Mouse (Mus musculus) hindbrain, postnatal 0 days (tissue): ENCODE data around the gene Frmpd2. TPM values are rescaled to one million over a fixed set of nuclear protein-coding genes. Genes with fewer than 3 reads are reported as not detected.
A peak's percentile ranks its signal among the peaks of the same experiment; 100 is the strongest.

Experiments used
- ATAC-seq: fragments of 200-750 bp; cut with Nextera tagmentation; 2 replicates; pipeline ENCODE4 v1.8.0; 2017; ENCODE audit warnings: mild to moderate bottlenecking, moderate TSS enrichment, moderate library complexity
- DNase-seq: peaks from one replicate; pipeline ENCODE4 v3.0.0-alpha.2; 2015; ENCODE audit warnings: low spot score
- H3K27ac ChIP-seq: fragments of 300-500 bp; sonication (generic); 2 replicates; pipeline ENCODE4 v1.5.1; 2014; ENCODE audit warnings: mild to moderate bottlenecking
- H3K27me3 ChIP-seq: fragments of 300-500 bp; sonication (generic); 2 replicates; pipeline ENCODE4 v1.6.1; 2014; ENCODE audit warnings: low read length, mixed read lengths; ENCODE audit not compliant: insufficient read depth
- H3K36me3 ChIP-seq: fragments of 300-500 bp; sonication (generic); 2 replicates; pipeline ENCODE4 v1.6.1; 2014; ENCODE audit warnings: low read length, mixed read lengths; ENCODE audit not compliant: insufficient read depth
- H3K4me1 ChIP-seq: fragments of 300-500 bp; sonication (generic); 2 replicates; pipeline ENCODE4 v1.6.1; 2014; ENCODE audit warnings: antibody characterized with exemption, low read length, mixed read lengths; ENCODE audit not compliant: insufficient read depth
- H3K4me2 ChIP-seq: fragments of 300-500 bp; sonication (generic); 2 replicates; pipeline ENCODE4 v1.6.1; 2014; ENCODE audit warnings: low read depth, mild to moderate bottlenecking, low read length, moderate library complexity, mixed read lengths
- H3K4me3 ChIP-seq: fragments of 300-500 bp; sonication (generic); 2 replicates; pipeline ENCODE4 v1.5.1; 2014; ENCODE audit warnings: low read length
- H3K9ac ChIP-seq: fragments of 300-500 bp; sonication (generic); replicated peaks from 2 replicates; pipeline ENCODE4 v1.6.1; 2014; ENCODE audit warnings: mild to moderate bottlenecking, low read length, moderate library complexity, mixed read lengths
- H3K9me3 ChIP-seq: fragments of 300-500 bp; sonication (generic); 2 replicates; pipeline ENCODE4 v1.6.1; 2016; ENCODE audit warnings: low read length, mixed read lengths
- CTCF ChIP-seq: IDR thresholded peaks from 2 replicates; pipeline ENCODE4 v1.5.1; 2016; ENCODE audit warnings: antibody characterized with exemption, control low read depth, low read depth
- WGBS: fragments of 180-500 bp; shearing (Covaris S2); extraction: QIAGEN DNeasy Blood & Tissue Kit; methylation state at CpG from one replicate; pipeline ENCODE4 v1.1.7; 2014; 5-methylcytosine and 5-hydroxymethylcytosine counted together
- polyA plus RNA-seq: library from polyadenylated mRNA; unstranded; fragments of >200 nt; fragmentation: Nextera tagmentation; extraction: Ambion mirVana; gene quantifications from 2 replicates; pipeline ENCODE4 v1.2.1, GENCODE M21; 2015
- total RNA-seq: library from RNA; depleted of rRNA; stranded (reverse); fragments of >200 nt; gene quantifications from 2 replicates; pipeline ENCODE4 v1.2.3, GENCODE M21; 2014; rRNA removed

Gene Frmpd2
- total and polyA plus RNA-seq, 2 experiments from 2014 or later, result 0.13 to 0.31 TPM

DNA sequence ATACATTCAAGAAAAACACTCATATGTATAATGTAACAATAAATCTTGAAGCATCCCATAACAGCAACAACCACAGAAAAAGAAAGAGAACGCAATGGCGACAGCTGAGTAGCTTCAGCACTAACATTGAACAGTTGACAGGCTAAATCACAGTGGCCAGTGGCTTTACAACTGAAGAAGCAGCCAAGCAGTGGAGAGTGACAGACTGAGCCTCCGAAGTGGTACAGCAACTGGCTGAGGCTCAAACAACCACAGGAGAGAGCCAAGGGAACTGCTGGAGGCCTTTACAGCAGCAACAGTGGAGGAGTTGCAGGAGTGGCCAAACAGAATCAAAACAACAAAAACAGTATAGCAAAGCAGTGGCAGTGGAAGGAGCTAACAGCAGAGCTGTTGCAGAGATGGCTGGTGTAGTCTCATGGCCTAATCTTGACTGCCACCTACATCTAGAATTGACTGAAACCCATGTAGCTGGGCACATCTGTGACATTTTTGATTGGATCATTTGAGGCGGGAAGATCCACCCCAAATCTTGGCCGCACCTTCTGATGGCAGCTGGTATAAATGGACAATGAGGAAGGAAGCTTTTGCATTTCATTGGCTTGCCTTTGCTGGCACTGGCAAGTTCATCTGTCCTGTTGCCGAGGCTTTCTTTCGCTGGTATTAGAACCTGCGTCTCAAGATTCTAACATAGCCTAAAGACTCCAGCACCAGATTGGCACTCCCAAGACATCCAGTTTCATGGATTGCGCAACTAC lies 127.1 kb downstream of the Frmpd2 start:
- 70% methylated on average over 9 of the region's 9 CpGs for WGBS
- peak; percentile 46 for DNase-seq

DNA sequence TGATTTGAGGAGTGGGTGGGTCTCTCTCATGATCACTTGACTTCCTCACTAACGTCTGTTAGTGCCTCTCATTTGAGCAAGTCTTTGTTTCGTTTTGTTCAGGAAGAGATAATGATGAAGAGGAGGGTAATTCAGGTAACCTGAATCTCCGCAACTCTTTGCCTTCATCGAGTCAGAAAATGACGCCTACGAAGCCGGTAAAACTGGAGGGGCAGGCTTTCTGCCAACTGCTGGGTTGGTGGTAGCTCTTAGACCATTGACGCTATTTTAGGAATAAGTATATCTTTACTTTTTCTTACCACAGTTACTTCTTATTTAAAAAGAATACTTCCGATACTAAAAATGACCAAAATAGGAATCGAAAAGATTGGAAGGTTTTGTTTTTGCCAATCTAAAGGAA lies 135.9 kb downstream of the Frmpd2 start:
- no peak for ATAC-seq
- no peaks in the 10 kb centered on the region for H3K27me3 ChIP-seq

More for the DNA sequence above, 127.1 kb downstream of the Frmpd2 start:
- Histone ChIP-seq H3K4me1 (no peaks in the 10 kb centered on the region), H3K27me3 (no peaks in the 10 kb centered on the region), H3K4me2 (no peak overlapping the region), H3K4me3 (no peak overlapping the region), H3K36me3 (no peaks in the 10 kb centered on the region), H3K9ac (no peak overlapping the region), H3K27ac (no peak overlapping the region), H3K9me3 (no peaks in the 10 kb centered on the region)
- ATAC-seq, result 0 out of 2 replicates have a peak, but pooled peaks have one; percentile 32
- TF ChIP-seq CTCF, result no peak

More for the DNA sequence above, 135.9 kb downstream of the Frmpd2 start:
- Histone ChIP-seq H3K9me3 (no peaks in the 10 kb centered on the region), H3K36me3 (no peaks in the 10 kb centered on the region), H3K9ac (no peak overlapping the region), H3K4me1 (no peaks in the 10 kb centered on the region), H3K27ac (no peak overlapping the region), H3K4me2 (no peak overlapping the region), H3K4me3 (no peak overlapping the region)
- no peak for TF ChIP-seq CTCF
- WGBS, result 94% methylated on average over 10 of the region's 10 CpGs
- DNase-seq, result no peak

Other genes starting within 250 kb of the Frmpd2 start
- gene Mapk8, start 24.5 kb upstream of the Frmpd2 start, total RNA-seq, result 67.0 and 92.9 TPM in 2 replicates
- gene Mapk8, start 24.5 kb upstream of the Frmpd2 start, polyA plus RNA-seq, result 30.6 and 30.8 TPM in 2 replicates
- gene Ptpn20, start 117.5 kb downstream of the Frmpd2 start, total RNA-seq, result 0.14 and 0.42 TPM in 2 replicates
- gene Ptpn20, start 117.5 kb downstream of the Frmpd2 start, polyA plus RNA-seq, result 0.37 and 0.44 TPM in 2 replicates